ENCODE assay signal across 14 mouse cellular contexts in the genomic region with DNA sequence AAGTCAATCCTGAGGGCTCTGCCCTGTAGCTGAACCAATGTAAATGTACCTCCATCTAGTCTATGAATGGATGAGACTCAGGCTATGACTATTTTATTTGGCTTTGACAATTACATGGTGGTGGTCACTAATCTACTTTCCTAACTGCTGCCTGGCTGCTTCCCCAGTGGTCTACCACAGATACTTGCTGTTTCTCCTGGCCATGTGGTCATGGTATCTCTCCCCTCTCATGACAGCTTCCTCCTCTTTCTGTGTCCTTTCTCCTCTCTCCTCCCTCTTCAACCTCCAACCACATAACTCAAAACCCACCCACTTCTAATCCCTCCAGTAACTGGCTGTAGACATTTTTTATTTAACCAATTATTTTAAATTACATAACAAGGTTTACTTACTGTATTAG.
"Had no signal": no experiment of that assay in that cellular context is flagged by ENCODE, and none has a peak within 500 bp of the region (broad histone marks: within the 10 kb centered on the region; RNA-seq: fewer than 3 reads in every experiment).

No protein-coding gene starts in this region.

- H3K9ac ChIP-seq: lung, embryonic 14.5 days; midbrain, embryonic 13.5 days; midbrain, embryonic 15.5 days; neural tube, embryonic 12.5 days; stomach, embryonic 15.5 days had no signal

- H3K36me3 ChIP-seq: midbrain, embryonic 10.5 days; midbrain, embryonic 13.5 days; midbrain, embryonic 15.5 days; neural tube, embryonic 12.5 days; stomach, embryonic 15.5 days had no signal

- H3K4me3 ChIP-seq: midbrain, embryonic 10.5 days; midbrain, embryonic 13.5 days; midbrain, embryonic 15.5 days; neural tube, embryonic 12.5 days; stomach, embryonic 15.5 days had no signal

- ATAC-seq: midbrain, embryonic 13.5 days; midbrain, embryonic 15.5 days had no signal

- H3K27ac ChIP-seq: midbrain, embryonic 10.5 days; midbrain, embryonic 13.5 days; midbrain, embryonic 15.5 days; neural tube, embryonic 12.5 days; stomach, embryonic 15.5 days; stomach, postnatal 0 days had no signal

- DNase-seq: lung, adult 18-20 months; lung, embryonic 14.5 days; lung, postnatal 10 days; lung, postnatal 4 days; right cerebral cortex, postnatal 14 days; thymus, adult 2 months; thymus, postnatal 25 days; thymus, postnatal 4 days had no signal

- H3K4me1 ChIP-seq: midbrain, embryonic 10.5 days; midbrain, embryonic 13.5 days; midbrain, embryonic 15.5 days; neural tube, embryonic 12.5 days; stomach, embryonic 15.5 days had no signal

- H3K27me3 ChIP-seq: midbrain, embryonic 13.5 days; midbrain, embryonic 15.5 days; neural tube, embryonic 12.5 days; stomach, embryonic 15.5 days had no signal

- H3K9me3 ChIP-seq: stomach, embryonic 15.5 days had no signal

- H3K4me2 ChIP-seq: lung, embryonic 14.5 days; midbrain, embryonic 13.5 days; midbrain, embryonic 15.5 days; neural tube, embryonic 12.5 days; stomach, embryonic 15.5 days had no signal
